Mouse (Mus musculus) megakaryocyte, embryonic 14.5 days (primary cell): ENCODE results near the gene Usp37.

Experiments used
- FLI1 ChIP-seq: IDR thresholded peaks from 2 replicates; pipeline ENCODE4 v1.6.1; 2012; ENCODE audit warnings: low read length, inconsistent platforms, mixed read lengths
- GATA1 ChIP-seq: IDR thresholded peaks from 3 replicates; pipeline ENCODE4 v1.6.1; 2012; ENCODE audit warnings: mixed read lengths, low read length, inconsistent platforms, borderline replicate concordance

DNA sequence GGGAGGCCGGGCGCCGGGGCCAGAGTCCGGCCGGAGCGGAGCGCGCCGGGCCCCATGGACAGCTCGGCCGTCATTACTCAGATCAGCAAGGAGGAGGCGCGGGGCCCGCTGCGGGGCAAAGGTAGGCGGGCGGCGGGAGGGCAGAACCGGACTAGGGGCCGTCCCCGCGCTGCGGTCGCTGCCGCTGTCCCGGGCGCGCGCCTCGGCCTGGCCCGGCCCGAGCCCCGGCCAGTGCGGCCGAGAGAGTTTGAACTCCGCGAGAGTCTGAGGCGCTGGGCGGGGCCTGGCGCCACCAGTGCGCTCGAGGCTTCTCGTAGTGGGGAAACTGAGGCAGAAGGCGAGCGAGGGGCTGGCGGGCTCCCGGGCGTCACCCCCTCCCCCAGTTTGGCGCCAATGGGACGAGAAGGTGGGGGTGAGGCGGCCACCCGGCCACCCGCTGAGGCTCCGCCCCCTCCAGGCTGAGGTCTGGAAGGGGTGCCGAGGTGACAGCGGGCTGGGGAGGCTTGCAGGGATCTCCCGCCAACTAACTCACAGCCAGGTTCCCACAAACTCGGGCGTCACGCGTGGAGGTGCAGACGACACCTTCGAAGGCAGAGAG lies 152.1 kb downstream of the Usp37 start:
- TF ChIP-seq GATA1 (no peak), FLI1 (no peak)
